Mouse (Mus musculus) CH12.LX (cell line): Measurements from ENCODE around the gene Rbm19. TPM values are rescaled to one million over a fixed set of nuclear protein-coding genes. Genes with fewer than 3 reads are reported as not detected.
A peak's percentile ranks its signal among the peaks of the same experiment; 100 is the strongest.

ENCODE experiments used
- DNase-seq: peaks from one replicate; pipeline ENCODE4 v3.0.0-alpha.2; 2013; ENCODE audit errors: extremely low read depth
- H3K27ac ChIP-seq: 2 replicates; pipeline ENCODE4 v1.5.1; 2012; ENCODE audit warnings: low read depth, mild to moderate bottlenecking, control low read depth, moderate library complexity; ENCODE audit not compliant: insufficient read depth
- H3K27me3 ChIP-seq: replicated peaks from 2 replicates; pipeline ENCODE3; 2012; ENCODE audit warnings: inconsistent platforms
- H3K36me3 ChIP-seq, 2 experiments: replicated peaks in 1 of 2; 2 replicates each; pipeline versions ENCODE3 to v1.6.1; 2012; ENCODE audit warnings: inconsistent platforms in 1 of 2, low read length in 1 of 2, mild to moderate bottlenecking in 1 of 2, mixed read lengths in 1 of 2, moderate library complexity in 1 of 2; ENCODE audit not compliant: control insufficient read depth in 1 of 2, insufficient read depth in 1 of 2
- H3K4me1 ChIP-seq, 2 experiments: 2 replicates each; pipeline ENCODE4 v1.6.1; 2012; ENCODE audit warnings: inconsistent platforms in 1 of 2, moderate library complexity in 1 of 2; ENCODE audit not compliant: insufficient read depth in 2 of 2, control insufficient read depth in 1 of 2
- H3K4me2 ChIP-seq: 2 replicates; pipeline ENCODE4 v1.6.1; 2012; ENCODE audit warnings: low read depth, mild to moderate bottlenecking, control low read depth; ENCODE audit not compliant: poor library complexity, insufficient read depth, severe bottlenecking
- H3K4me3 ChIP-seq, 3 experiments: fragments of 150-350 bp in 1 of 3; sonication (generic) in 1 of 3; replicated peaks in 1 of 3; 2 replicates each; pipeline versions ENCODE3 to v1.5.1; 2011 to 2012; ENCODE audit warnings: low read depth in 2 of 3, low read length in 2 of 3, mild to moderate bottlenecking in 2 of 3, moderate library complexity in 2 of 3, control low read depth in 1 of 3, improper control_type of control experiment in 1 of 3, inconsistent platforms in 1 of 3, mixed read lengths in 1 of 3; ENCODE audit not compliant: poor library complexity in 1 of 3
- H3K79me2 ChIP-seq: replicated peaks from 2 replicates; pipeline ENCODE4 v1.6.1; 2012; ENCODE audit warnings: mild to moderate bottlenecking, moderate library complexity; ENCODE audit not compliant: control insufficient read depth, poor library complexity, insufficient read depth, severe bottlenecking; ENCODE audit errors: extremely low read depth
- H3K9ac ChIP-seq: 2 replicates; pipeline ENCODE4 v1.6.1; 2012; ENCODE audit warnings: low read depth, mild to moderate bottlenecking, control low read depth, moderate library complexity; ENCODE audit not compliant: insufficient read depth
- H3K9me3 ChIP-seq: replicated peaks from 2 replicates; pipeline ENCODE3; 2012; ENCODE audit warnings: low read length, inconsistent platforms, mixed read lengths
- BHLHE40 ChIP-seq: IDR thresholded peaks from 2 replicates; pipeline ENCODE4 v1.6.1; 2011; ENCODE audit warnings: mild to moderate bottlenecking, low read depth, low read length, improper control_type of control experiment
- CHD2 ChIP-seq: IDR thresholded peaks from 2 replicates; pipeline ENCODE4 v1.6.1; 2011; ENCODE audit warnings: low read length, improper control_type of control experiment
- CTCF ChIP-seq, 2 experiments: IDR thresholded peaks in 1 of 2; conservative IDR thresholded peaks in 1 of 2; 2 replicates each; pipeline ENCODE4 v1.5.1; 2011 to 2012; ENCODE audit warnings: low read depth in 2 of 2, low read length in 2 of 2, improper control_type of control experiment in 1 of 2, inconsistent platforms in 1 of 2, mild to moderate bottlenecking in 1 of 2, moderate library complexity in 1 of 2
- E2F4 ChIP-seq: IDR thresholded peaks from 2 replicates; pipeline ENCODE4 v1.6.1; 2011; ENCODE audit warnings: low read depth, low read length, improper control_type of control experiment; ENCODE audit not compliant: insufficient replicate concordance
- ELF1 ChIP-seq: IDR thresholded peaks from 2 replicates; pipeline ENCODE4 v1.6.1; 2014; ENCODE audit warnings: low read depth, mild to moderate bottlenecking, inconsistent platforms, low read length, improper control_type of control experiment
- IRF4 ChIP-seq: IDR thresholded peaks from 2 replicates; pipeline ENCODE4 v1.6.1; 2014; ENCODE audit warnings: low read depth, mild to moderate bottlenecking, inconsistent platforms, low read length, improper control_type of control experiment
- JUND ChIP-seq: conservative IDR thresholded peaks from 2 replicates; pipeline ENCODE4 v1.6.1; 2011; ENCODE audit warnings: low read depth, low read length, improper control_type of control experiment
- MAZ ChIP-seq: IDR thresholded peaks from 2 replicates; pipeline ENCODE4 v1.6.1; 2012; ENCODE audit warnings: low read depth, mild to moderate bottlenecking, inconsistent platforms, low read length, improper control_type of control experiment, moderate library complexity
- MEF2A ChIP-seq: IDR thresholded peaks from 2 replicates; pipeline ENCODE4 v1.6.1; 2014; ENCODE audit warnings: low read depth, mild to moderate bottlenecking, inconsistent platforms, low read length, improper control_type of control experiment, borderline replicate concordance
- MXI1 ChIP-seq: IDR thresholded peaks from 2 replicates; pipeline ENCODE4 v1.6.1; 2011; ENCODE audit warnings: mild to moderate bottlenecking, low read depth, low read length, improper control_type of control experiment
- PAX5 ChIP-seq: IDR thresholded peaks from 2 replicates; pipeline ENCODE4 v1.6.1; 2012; ENCODE audit warnings: low read length, inconsistent platforms, mixed read lengths
- POLR2A ChIP-seq: IDR thresholded peaks from 2 replicates; pipeline ENCODE4 v1.6.1; 2011; ENCODE audit warnings: low read depth, mild to moderate bottlenecking, improper control_type of control experiment, low read length
- POLR2AphosphoS2 ChIP-seq: IDR thresholded peaks from 2 replicates; pipeline ENCODE4 v1.6.1; 2011; ENCODE audit warnings: low read depth, low read length, improper control_type of control experiment
- RAD21 ChIP-seq: IDR thresholded peaks from 2 replicates; pipeline ENCODE4 v1.6.1; 2011; ENCODE audit warnings: low read depth, mild to moderate bottlenecking, low read length, improper control_type of control experiment, moderate library complexity
- RCOR1 ChIP-seq: conservative IDR thresholded peaks from 2 replicates; pipeline ENCODE4 v1.6.1; 2012; ENCODE audit warnings: low read depth, mild to moderate bottlenecking, inconsistent platforms, low read length, improper control_type of control experiment
- SMC3 ChIP-seq: IDR thresholded peaks from 2 replicates; pipeline ENCODE4 v1.6.1; 2011; ENCODE audit warnings: low read depth, low read length, improper control_type of control experiment
- TCF12 ChIP-seq: IDR thresholded peaks from 2 replicates; pipeline ENCODE4 v1.6.1; 2014; ENCODE audit warnings: low read depth, mild to moderate bottlenecking, inconsistent platforms, low read length, improper control_type of control experiment
- USF1 ChIP-seq: IDR thresholded peaks from 2 replicates; pipeline ENCODE4 v1.6.1; 2014; ENCODE audit warnings: low read depth, mild to moderate bottlenecking, inconsistent platforms, low read length, improper control_type of control experiment
- dilution Hi-C: fragments of 300-500 bp; cut with MboI; formaldehyde crosslinking; loops from 2 replicates; pipeline ENCODE4 v1.14.3; 2020; ENCODE audit warnings: low sequenced_read_pairs; ENCODE audit not compliant: extremely low pct_unique_long_range_greater_than_20kb, extremely low pct_ligation_motif_present
- in situ Hi-C: fragments of 300-500 bp; cut with MboI; formaldehyde crosslinking; loops from 3 replicates; pipeline ENCODE4 v1.14.3; 2019; ENCODE audit warnings: low sequenced_read_pairs, low pct_ligation_motif_present, low pct_unique_long_range_greater_than_20kb, mixed read lengths
- polyA plus RNA-seq: library from polyadenylated mRNA; unstranded; fragments of >175 nt; gene quantifications from 2 replicates; pipeline ENCODE4 v1.2.1, GENCODE M21; 2012; ENCODE audit warnings: low read depth; ENCODE audit not compliant: insufficient read length
- total RNA-seq, 2 experiments: library from RNA; depleted of rRNA; stranded (reverse); fragments of 300-350 nt in 1 of 2; fragments of >200 nt in 1 of 2; gene quantifications; 2 replicates each; pipeline ENCODE4 v1.2.3; 2012 to 2014

Rbm19 gene
- total and polyA plus RNA-seq, 3 experiments, result 36.2 to 81.4 (median 56.5) TPM

GRCm38 (mm10) chr5:120080468-120080867, 35.8 kb upstream of the Rbm19 start:
- Histone ChIP-seq H3K36me3 (no peaks in the 10 kb centered on the region), H3K4me1 (no peaks in the 10 kb centered on the region), H3K27ac (no peak overlapping the region), H3K27me3 (peaks cover 21% of the 10 kb centered on the region), H3K9me3 (peaks cover 7% of the 10 kb centered on the region), H3K4me3 (no peak overlapping the region), H3K9ac (no peak overlapping the region), H3K79me2 (no peaks in the 10 kb centered on the region), H3K4me2 (no peak overlapping the region)
- no peak for DNase-seq
- TF ChIP-seq MAZ (no peak), USF1 (no peak), BHLHE40 (no peak), TCF12 (no peak), MXI1 (no peak), POLR2A (no peak), RAD21 (no peak), CHD2 (no peak), PAX5 (no peak), E2F4 (no peak)
- dilution Hi-C loops (no loop called here), in situ Hi-C loops (loop anchor here (25.0 kb wide), 2 partner anchors 293 to 1193 kb away; no protein-coding TSS in a partner anchor)

DNA sequence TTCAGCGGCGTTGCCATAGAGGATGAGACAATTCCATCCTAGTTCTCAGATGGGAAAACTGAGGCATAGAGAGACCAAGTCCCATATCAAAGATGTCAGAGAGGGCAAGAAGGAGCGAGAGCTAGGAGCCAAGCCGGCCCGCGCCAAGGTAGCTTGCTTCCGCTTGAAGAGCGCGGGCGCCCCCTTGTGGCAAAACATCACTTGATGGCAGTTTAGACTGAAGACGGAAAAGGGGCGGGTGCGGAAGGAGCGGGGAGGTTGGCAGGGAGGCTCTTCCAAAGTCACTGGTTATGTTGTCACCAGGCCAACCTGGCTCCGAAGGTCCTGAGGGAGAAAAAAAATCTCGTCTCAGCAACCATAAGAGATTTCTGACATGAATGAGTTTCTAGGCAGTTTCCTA, 27.7 kb upstream of the Rbm19 start:
- in situ Hi-C loops (loop anchor here (25.0 kb wide), 2 partner anchors 301 to 1201 kb away; no protein-coding TSS in a partner anchor), dilution Hi-C loops (no loop called here)
- no peaks in the 10 kb centered on the region for H3K79me2 ChIP-seq
- peaks cover 68% of the 10 kb centered on the region for H3K27me3 ChIP-seq
- H3K9me3 ChIP-seq, result no peaks in the 10 kb centered on the region
- no peak overlapping the region for H3K4me3 ChIP-seq
- H3K4me2 ChIP-seq, result no peak overlapping the region; the same call in 1 of the 2 replicates
- TF ChIP-seq MAZ (peak; percentile 66; the same call in 1 of the 2 replicates), RCOR1 (no peak), IRF4 (0 out of 2 replicates have a peak, but pooled peaks have one; percentile 31), SMC3 (peak; percentile 76), JUND (no peak), RAD21 (peak; percentile 87), POLR2AphosphoS2 (no peak), CTCF (conservative IDR thresholded peaks at IDR 0.05 in 1 of 2, IDR thresholded peaks at IDR 0.05 in 1 of 2; ENCODE audit: low read depth in 2 of 2, low read length in 2 of 2) (peak; percentile 41 to 88; a peak in 3 of 4 replicates), MEF2A (no peak), ELF1 (peak; percentile 75), CHD2 (no peak)
- no peak overlapping the region for H3K27ac ChIP-seq
- H3K4me1 ChIP-seq, result peaks cover 0 to 8% of the 10 kb centered on the region in 2 experiments; a peak in 1 of 4 replicates
- no peak overlapping the region; the same call in 1 of the 2 replicates for H3K9ac ChIP-seq
- peak; percentile 86 for DNase-seq
- H3K36me3 ChIP-seq, result no peaks in the 10 kb centered on the region
